Mouse (Mus musculus): ENCODE measurements at regions not wholly inside any gene's neighbourhood (a gene's known extent, or its start where the extent isn't known, plus 50 kb on each side); places are given as distances from the start of the nearest gene placed in this dataset.

DNA sequence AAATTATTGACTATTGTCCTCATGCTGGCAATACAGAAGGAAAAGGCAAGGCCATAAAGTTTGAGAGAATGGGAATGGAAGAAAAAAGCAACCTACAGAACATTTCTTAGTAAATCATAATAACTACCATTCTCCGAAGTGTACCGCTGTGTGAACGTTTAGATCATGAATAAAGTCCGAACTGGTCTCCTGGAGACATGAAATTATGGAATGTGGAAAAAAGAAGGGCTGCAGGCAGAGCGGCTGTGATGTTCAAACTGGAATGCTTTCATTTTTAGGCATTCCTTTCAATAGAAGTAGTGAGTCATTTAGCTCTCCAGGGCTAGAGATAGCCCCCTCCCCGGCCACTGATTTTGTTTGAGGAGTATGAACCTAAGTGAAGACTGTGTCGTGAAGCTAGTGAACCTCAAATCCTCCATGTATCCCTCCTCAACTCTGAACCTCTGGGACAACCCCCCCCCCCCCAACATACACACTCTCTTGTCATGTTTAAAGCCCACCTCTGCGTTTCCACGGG, 202.9 kb upstream of the Krr1 start:
- H3K9me3 ChIP-seq (replicated peaks; ENCODE audit: control insufficient read depth, low read length) = no peaks in the 10 kb centered on the region
- H3K27ac ChIP-seq (ENCODE audit: low read depth, low read length) = no peak overlapping the region
- H3K4me3 ChIP-seq (ENCODE audit: low read depth, low read length) = no peak overlapping the region
- no peaks in the 10 kb centered on the region for H3K27me3 ChIP-seq (replicated peaks; ENCODE audit: control insufficient read depth, insufficient read depth, low read length)
- no peaks in the 10 kb centered on the region for H3K4me1 ChIP-seq (ENCODE audit: control insufficient read depth, insufficient read depth, low read length)
- no peak overlapping the region for H3K9ac ChIP-seq (ENCODE audit: low read length)
- H3K4me2 ChIP-seq (ENCODE audit: low read length) = no peak overlapping the region
- DNase-seq (ENCODE audit: low spot score) = no peak
- ATAC-seq = no peak
- 87% methylated on average over 9 of the region's 9 CpGs for WGBS
- no peaks in the 10 kb centered on the region for H3K36me3 ChIP-seq (ENCODE audit: control insufficient read depth, insufficient read depth, low read length)

DNA sequence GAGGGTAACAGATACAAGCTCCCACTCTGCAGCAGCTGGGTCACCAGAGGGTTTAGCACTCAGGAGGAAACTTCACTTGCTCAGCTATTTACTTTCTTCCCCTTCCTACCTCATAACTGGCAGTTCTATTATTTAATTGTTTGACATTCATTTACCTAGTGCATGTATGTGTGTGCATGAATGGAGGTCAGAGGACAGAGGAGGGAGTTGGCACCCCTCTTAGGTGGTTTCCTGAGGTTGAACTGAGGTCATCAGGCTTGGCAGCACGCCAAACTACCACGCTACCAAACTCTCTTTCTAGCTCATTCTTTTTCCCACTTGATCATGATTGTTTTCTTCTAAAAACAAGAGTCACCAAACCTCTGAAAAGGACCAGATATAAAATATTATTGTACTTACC, 202.4 kb upstream of the Krr1 start:
- Histone ChIP-seq H3K4me2 (ENCODE audit: low read length) (no peak overlapping the region), H3K27ac (ENCODE audit: low read depth, low read length) (no peak overlapping the region), H3K27me3 (replicated peaks; ENCODE audit: control insufficient read depth, insufficient read depth, low read length) (no peaks in the 10 kb centered on the region), H3K36me3 (ENCODE audit: control insufficient read depth, insufficient read depth, low read length) (no peaks in the 10 kb centered on the region), H3K4me3 (ENCODE audit: low read depth, low read length) (no peak overlapping the region), H3K9ac (ENCODE audit: low read length) (no peak overlapping the region), H3K4me1 (ENCODE audit: control insufficient read depth, insufficient read depth, low read length) (no peaks in the 10 kb centered on the region), H3K9me3 (replicated peaks; ENCODE audit: control insufficient read depth, low read length) (no peaks in the 10 kb centered on the region)
- DNase-seq (ENCODE audit: low spot score) (no peak), ATAC-seq (no peak)
- WGBS = 72% methylated on average over 2 of the region's 2 CpGs

DNA sequence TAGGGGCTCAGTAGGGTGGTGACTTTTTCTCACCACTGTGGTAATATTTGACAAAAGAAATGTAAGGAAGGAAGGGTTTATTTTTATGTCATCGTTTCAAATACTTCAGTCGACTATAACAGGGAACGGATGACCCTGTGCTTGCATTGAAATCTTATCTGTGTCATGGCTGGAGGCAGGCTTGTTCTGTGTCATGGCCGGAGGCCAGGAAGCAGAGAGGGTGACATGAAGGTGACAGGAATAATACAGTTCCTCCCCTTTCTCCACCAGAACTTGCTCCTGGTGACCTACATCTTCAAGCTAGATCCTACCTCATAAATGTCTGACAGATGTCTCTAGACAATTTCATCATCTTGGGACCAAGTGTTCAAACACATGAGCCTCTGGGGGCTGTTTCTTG, 201.5 kb upstream of the Krr1 start:
- H3K4me3 ChIP-seq (ENCODE audit: low read depth, low read length) = no peak overlapping the region
- ATAC-seq = no peak
- H3K27ac ChIP-seq (ENCODE audit: low read depth, low read length) = no peak overlapping the region
- H3K9me3 ChIP-seq (replicated peaks; ENCODE audit: control insufficient read depth, low read length) = no peaks in the 10 kb centered on the region
- H3K4me1 ChIP-seq (ENCODE audit: control insufficient read depth, insufficient read depth, low read length) = no peaks in the 10 kb centered on the region
- H3K36me3 ChIP-seq (ENCODE audit: control insufficient read depth, insufficient read depth, low read length) = no peaks in the 10 kb centered on the region
- no peaks in the 10 kb centered on the region for H3K27me3 ChIP-seq (replicated peaks; ENCODE audit: control insufficient read depth, insufficient read depth, low read length)
- H3K4me2 ChIP-seq (ENCODE audit: low read length) = no peak overlapping the region
- WGBS = 92% methylated on average over 4 of the region's 4 CpGs
- DNase-seq (ENCODE audit: low spot score) = no peak
- H3K9ac ChIP-seq (ENCODE audit: low read length) = no peak overlapping the region

DNA sequence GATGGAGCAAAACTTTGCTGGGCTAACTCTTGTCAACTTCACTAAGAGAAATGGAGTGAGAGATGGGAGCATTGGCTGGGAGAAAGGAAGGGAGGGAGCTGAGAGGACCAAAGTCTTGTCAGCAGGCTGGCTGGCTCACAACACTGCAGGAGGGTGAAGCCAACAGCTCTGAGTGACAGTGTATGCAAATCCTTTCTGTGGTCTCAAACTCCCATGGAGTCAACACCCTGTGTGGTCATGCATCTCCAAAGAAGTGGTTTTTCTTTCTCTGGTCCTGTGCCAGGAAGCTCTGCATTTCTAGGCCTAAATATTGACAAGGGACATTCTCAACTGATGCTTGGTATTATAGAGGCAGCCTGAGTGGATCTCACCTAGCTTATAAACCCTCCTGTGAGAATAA, 194.9 kb upstream of the Krr1 start:
- no peak for DNase-seq (ENCODE audit: low spot score)
- ATAC-seq = no peak
- H3K27ac ChIP-seq (ENCODE audit: low read depth, low read length) = no peak overlapping the region
- no peak overlapping the region for H3K4me3 ChIP-seq (ENCODE audit: low read depth, low read length)
- no peaks in the 10 kb centered on the region for H3K4me1 ChIP-seq (ENCODE audit: control insufficient read depth, insufficient read depth, low read length)
- no peaks in the 10 kb centered on the region for H3K9me3 ChIP-seq (replicated peaks; ENCODE audit: control insufficient read depth, low read length)
- H3K4me2 ChIP-seq (ENCODE audit: low read length) = no peak overlapping the region
- H3K27me3 ChIP-seq (replicated peaks; ENCODE audit: control insufficient read depth, insufficient read depth, low read length) = no peaks in the 10 kb centered on the region
- H3K9ac ChIP-seq (ENCODE audit: low read length) = no peak overlapping the region
- H3K36me3 ChIP-seq (ENCODE audit: control insufficient read depth, insufficient read depth, low read length) = no peaks in the 10 kb centered on the region

DNA sequence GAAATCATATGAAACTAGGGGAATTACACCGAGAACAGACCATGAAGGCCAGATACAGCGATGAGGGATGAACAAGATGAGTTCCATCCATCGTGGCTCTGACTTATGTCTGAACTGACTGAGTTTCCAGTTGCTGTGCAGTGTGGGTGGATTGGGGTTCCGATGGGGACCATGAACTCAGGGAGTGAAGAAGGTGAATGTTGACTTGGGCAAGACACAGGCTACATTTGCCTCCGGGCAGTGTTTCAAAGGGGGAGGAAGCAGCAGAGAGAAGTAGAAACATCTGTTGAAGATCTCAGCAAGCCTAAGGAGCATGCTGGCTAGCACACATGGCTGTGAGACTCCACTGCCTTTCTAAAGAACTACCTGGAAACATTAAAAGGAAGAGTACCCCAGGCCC, 194.4 kb upstream of the Krr1 start:
- no peak overlapping the region for H3K27ac ChIP-seq (ENCODE audit: low read depth, low read length)
- H3K9ac ChIP-seq (ENCODE audit: low read length) = no peak overlapping the region
- 93% methylated on average over 5 of the region's 5 CpGs for WGBS
- no peak overlapping the region for H3K4me2 ChIP-seq (ENCODE audit: low read length)
- no peaks in the 10 kb centered on the region for H3K4me1 ChIP-seq (ENCODE audit: control insufficient read depth, insufficient read depth, low read length)
- H3K4me3 ChIP-seq (ENCODE audit: low read depth, low read length) = no peak overlapping the region
- no peaks in the 10 kb centered on the region for H3K27me3 ChIP-seq (replicated peaks; ENCODE audit: control insufficient read depth, insufficient read depth, low read length)
- H3K36me3 ChIP-seq (ENCODE audit: control insufficient read depth, insufficient read depth, low read length) = no peaks in the 10 kb centered on the region
- no peaks in the 10 kb centered on the region for H3K9me3 ChIP-seq (replicated peaks; ENCODE audit: control insufficient read depth, low read length)
- ATAC-seq = no peak
- no peak for DNase-seq (ENCODE audit: low spot score)

DNA sequence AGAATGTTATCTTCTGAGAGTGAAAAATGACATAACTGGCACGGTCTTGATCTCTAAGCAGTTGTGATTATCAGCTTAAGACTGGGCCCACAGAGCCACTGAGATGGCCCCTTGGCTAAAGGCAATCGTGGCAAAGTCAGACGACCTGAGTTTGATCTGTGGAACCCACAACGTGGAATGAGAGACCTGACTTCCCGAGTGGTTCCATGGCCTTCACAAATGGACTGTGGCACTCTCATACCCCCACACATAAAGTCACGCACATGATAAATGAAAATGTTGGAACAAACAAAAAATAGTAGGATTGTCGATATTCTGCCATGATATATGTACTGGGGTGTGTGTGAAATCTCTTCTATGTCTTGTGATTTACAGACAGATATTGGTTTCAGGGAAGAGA, 192.5 kb upstream of the Krr1 start:
- Histone ChIP-seq H3K27ac (ENCODE audit: low read depth, low read length) (no peak overlapping the region), H3K36me3 (ENCODE audit: control insufficient read depth, insufficient read depth, low read length) (no peaks in the 10 kb centered on the region), H3K4me2 (ENCODE audit: low read length) (no peak overlapping the region), H3K9me3 (replicated peaks; ENCODE audit: control insufficient read depth, low read length) (no peaks in the 10 kb centered on the region), H3K9ac (ENCODE audit: low read length) (no peak overlapping the region), H3K4me3 (ENCODE audit: low read depth, low read length) (no peak overlapping the region), H3K4me1 (ENCODE audit: control insufficient read depth, insufficient read depth, low read length) (no peaks in the 10 kb centered on the region), H3K27me3 (replicated peaks; ENCODE audit: control insufficient read depth, insufficient read depth, low read length) (no peaks in the 10 kb centered on the region)
- 92% methylated on average over 7 of the region's 7 CpGs for WGBS
- DNase-seq (ENCODE audit: low spot score) (no peak), ATAC-seq (no peak)

DNA sequence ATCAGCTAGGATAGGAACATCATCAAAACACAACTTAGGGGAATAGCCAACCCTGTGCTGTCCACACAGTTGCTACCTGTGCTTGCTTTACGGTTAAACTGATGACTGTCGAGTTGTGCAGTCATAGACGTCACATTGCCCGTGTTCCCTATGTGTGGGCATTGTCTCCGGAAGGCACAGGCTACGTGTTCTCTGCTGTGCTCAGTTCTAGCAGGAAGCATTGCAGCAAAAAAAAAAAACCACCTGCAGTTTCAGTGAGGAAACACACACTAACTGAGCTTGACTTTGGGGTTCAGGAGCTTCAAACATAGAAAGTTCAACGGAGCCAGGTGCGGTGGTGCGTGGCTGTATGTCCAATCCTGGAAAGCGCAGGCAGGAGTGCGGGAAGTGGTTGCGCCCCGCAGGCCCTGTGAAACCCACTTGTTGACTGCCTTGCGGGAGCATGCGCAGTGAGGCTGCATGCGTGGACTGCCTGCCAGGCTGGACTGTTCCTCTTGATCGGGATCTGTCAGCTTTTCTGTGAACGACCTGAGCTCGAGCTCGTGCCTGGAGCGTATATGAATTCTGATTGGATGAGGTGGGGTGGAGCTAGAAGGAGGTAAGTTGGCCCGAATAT, 190.2 kb upstream of the Krr1 start:
- Histone ChIP-seq H3K27me3 (replicated peaks; ENCODE audit: control insufficient read depth, insufficient read depth, low read length) (no peaks in the 10 kb centered on the region), H3K27ac (ENCODE audit: low read depth, low read length) (no peak overlapping the region), H3K4me2 (ENCODE audit: low read length) (no peak overlapping the region), H3K36me3 (ENCODE audit: control insufficient read depth, insufficient read depth, low read length) (no peaks in the 10 kb centered on the region), H3K9me3 (replicated peaks; ENCODE audit: control insufficient read depth, low read length) (no peaks in the 10 kb centered on the region), H3K4me3 (ENCODE audit: low read depth, low read length) (no peak overlapping the region), H3K4me1 (ENCODE audit: control insufficient read depth, insufficient read depth, low read length) (no peaks in the 10 kb centered on the region), H3K9ac (ENCODE audit: low read length) (no peak overlapping the region)
- ATAC-seq (no peak), DNase-seq (ENCODE audit: low spot score) (no peak)
- WGBS = 89% methylated on average over 22 of the region's 22 CpGs

DNA sequence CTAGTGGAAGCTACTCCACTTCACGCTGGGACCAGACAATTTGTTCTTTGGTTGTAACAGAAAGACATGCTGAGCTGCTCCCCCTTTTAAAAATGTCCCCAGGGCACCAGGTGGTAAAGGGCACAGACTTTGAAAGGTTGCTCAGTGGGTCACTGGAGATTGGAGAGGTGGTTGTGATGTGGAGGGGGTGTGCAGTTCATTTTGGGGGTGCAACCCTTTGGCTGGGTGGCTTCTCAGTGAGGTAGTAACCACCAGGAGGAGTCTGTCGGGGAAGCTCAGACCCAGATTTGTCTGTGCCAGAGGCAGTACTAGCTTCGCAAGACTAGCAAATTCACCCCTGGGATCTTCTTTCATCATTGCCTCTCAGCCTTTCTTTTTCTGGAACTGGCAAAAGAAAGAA, 189.0 kb upstream of the Krr1 start:
- no peak overlapping the region for H3K4me3 ChIP-seq (ENCODE audit: low read depth, low read length)
- WGBS = 67% methylated on average over 3 of the region's 3 CpGs
- H3K36me3 ChIP-seq (ENCODE audit: control insufficient read depth, insufficient read depth, low read length) = no peaks in the 10 kb centered on the region
- no peak overlapping the region for H3K9ac ChIP-seq (ENCODE audit: low read length)
- H3K27me3 ChIP-seq (replicated peaks; ENCODE audit: control insufficient read depth, insufficient read depth, low read length) = no peaks in the 10 kb centered on the region
- no peaks in the 10 kb centered on the region for H3K9me3 ChIP-seq (replicated peaks; ENCODE audit: control insufficient read depth, low read length)
- no peaks in the 10 kb centered on the region for H3K4me1 ChIP-seq (ENCODE audit: control insufficient read depth, insufficient read depth, low read length)
- H3K4me2 ChIP-seq (ENCODE audit: low read length) = no peak overlapping the region
- ATAC-seq (no peak), DNase-seq (ENCODE audit: low spot score) (no peak)
- no peak overlapping the region for H3K27ac ChIP-seq (ENCODE audit: low read depth, low read length)

DNA sequence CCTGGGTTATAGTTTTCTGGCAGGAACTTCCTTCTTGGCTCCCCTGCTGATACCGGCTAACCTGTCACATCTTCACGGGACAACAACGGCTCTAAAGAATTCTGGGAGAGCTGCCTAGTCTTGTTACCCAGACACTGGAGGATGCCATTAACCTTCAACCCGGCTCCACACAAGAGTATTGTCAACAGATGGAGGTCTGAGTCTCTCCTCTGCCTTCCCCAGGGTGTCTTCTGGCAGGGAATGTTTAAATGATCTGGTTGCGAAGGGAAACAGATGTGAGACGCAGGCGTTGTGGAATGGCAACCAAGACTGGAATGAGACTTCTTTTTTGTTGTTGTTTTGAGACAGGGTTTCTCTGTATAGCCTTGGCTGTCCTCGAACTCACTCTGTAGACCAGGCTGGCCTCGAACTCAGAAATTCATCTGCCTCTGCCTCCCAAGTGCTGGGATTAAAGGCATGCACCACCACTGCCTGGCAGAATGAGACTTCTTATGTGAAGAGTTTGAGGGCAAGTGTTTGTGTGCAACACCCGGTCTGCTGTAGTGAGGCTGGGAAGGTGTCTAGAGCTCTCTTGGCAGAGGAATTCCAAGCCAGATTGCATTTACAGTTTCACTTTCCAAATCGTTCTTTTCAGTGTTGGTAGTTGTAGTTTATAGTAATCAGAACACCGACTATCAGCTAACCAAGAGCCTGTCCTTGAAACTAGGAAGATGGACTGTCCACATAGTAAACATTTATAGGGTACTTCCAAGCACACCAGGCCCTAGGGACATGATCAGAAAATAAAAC, 188.2 kb upstream of the Krr1 start:
- ATAC-seq (peak; percentile 23; the same call in 1 of the 2 replicates), DNase-seq (ENCODE audit: low spot score) (peak; percentile 44)
- no peak overlapping the region for H3K9ac ChIP-seq (ENCODE audit: low read length)
- 81% methylated on average over 12 of the region's 12 CpGs for WGBS
- H3K27me3 ChIP-seq (replicated peaks; ENCODE audit: control insufficient read depth, insufficient read depth, low read length) = no peaks in the 10 kb centered on the region
- H3K27ac ChIP-seq (ENCODE audit: low read depth, low read length) = no peak overlapping the region
- H3K9me3 ChIP-seq (replicated peaks; ENCODE audit: control insufficient read depth, low read length) = no peaks in the 10 kb centered on the region
- H3K4me2 ChIP-seq (ENCODE audit: low read length) = no peak overlapping the region
- no peaks in the 10 kb centered on the region for H3K36me3 ChIP-seq (ENCODE audit: control insufficient read depth, insufficient read depth, low read length)
- no peaks in the 10 kb centered on the region for H3K4me1 ChIP-seq (ENCODE audit: control insufficient read depth, insufficient read depth, low read length)
- H3K4me3 ChIP-seq (ENCODE audit: low read depth, low read length) = no peak overlapping the region

All from forebrain, embryonic 14.5 days (tissue).